Mouse (Mus musculus) limb, embryonic 15.5 days (tissue): ENCODE data around the gene Arhgap31. TPM values are rescaled to one million over a fixed set of nuclear protein-coding genes. Genes with fewer than 3 reads are reported as not detected.

Experiments
- ATAC-seq: fragments of 200-750 bp; cut with Nextera tagmentation; 2 replicates; pipeline ENCODE4 v1.8.0; 2017; ENCODE audit warnings: low read depth, moderate TSS enrichment; ENCODE audit not compliant: insufficient number of reproducible peaks, low FRiP score, low TSS enrichment
- H3K27ac ChIP-seq: fragments of 300-500 bp; sonication (generic); 2 replicates; pipeline ENCODE4 v1.5.1; 2015; ENCODE audit warnings: moderate library complexity, mild to moderate bottlenecking, inconsistent platforms
- H3K27me3 ChIP-seq: fragments of 300-500 bp; sonication (generic); 2 replicates; pipeline ENCODE4 v1.6.1; 2015; ENCODE audit warnings: inconsistent platforms
- H3K36me3 ChIP-seq: fragments of 300-500 bp; sonication (generic); 2 replicates; pipeline ENCODE4 v1.6.1; 2015; ENCODE audit warnings: inconsistent platforms
- H3K4me1 ChIP-seq: fragments of 300-500 bp; sonication (generic); 2 replicates; pipeline ENCODE4 v1.6.1; 2015; ENCODE audit warnings: inconsistent platforms
- H3K4me2 ChIP-seq: fragments of 300-500 bp; sonication (generic); 2 replicates; pipeline ENCODE4 v1.6.1; 2015; ENCODE audit warnings: mild to moderate bottlenecking, inconsistent platforms
- H3K4me3 ChIP-seq: fragments of 300-500 bp; sonication (generic); 2 replicates; pipeline ENCODE4 v1.5.1; 2015; ENCODE audit warnings: mild to moderate bottlenecking, inconsistent platforms
- H3K9ac ChIP-seq: fragments of 300-500 bp; sonication (generic); 2 replicates; pipeline ENCODE4 v1.6.1; 2015; ENCODE audit warnings: inconsistent platforms
- H3K9me3 ChIP-seq: fragments of 300-500 bp; sonication (generic); 2 replicates; pipeline ENCODE4 v1.6.1; 2016; ENCODE audit warnings: inconsistent platforms
- WGBS: fragments of 180-500 bp; shearing (Covaris S2); methylation state at CpG from one replicate; pipeline ENCODE4 v1.1.7; 2015; 5-methylcytosine and 5-hydroxymethylcytosine counted together
- polyA plus RNA-seq: library from polyadenylated mRNA; unstranded; fragments of >200 nt; fragmentation: Nextera tagmentation; extraction: Ambion mirVana; gene quantifications from 2 replicates; pipeline ENCODE4 v1.2.1, GENCODE M21; 2015

Gene Arhgap31
- polyA plus RNA-seq, 1 experiment from 2014 or later: 16.2 TPM

GRCm38 (mm10) chr16:38750803-38751202, 37.7 kb upstream of the Arhgap31 start:
- Histone ChIP-seq H3K36me3 (peaks cover 2% of the 10 kb centered on the region; the same call in 1 of the 2 replicates), H3K4me1 (peaks cover 16% of the 10 kb centered on the region), H3K9me3 (no peaks in the 10 kb centered on the region), H3K4me3 (no peak overlapping the region), H3K9ac (no peak overlapping the region), H3K27me3 (no peaks in the 10 kb centered on the region), H3K4me2 (no peak overlapping the region), H3K27ac (no peak overlapping the region)
- 43% methylated on average over 6 of the region's 6 CpGs for WGBS
- no peak for ATAC-seq

- no peak overlapping the region for H3K4me2 ChIP-seq
- no peaks in the 10 kb centered on the region for H3K27me3 ChIP-seq
- WGBS: 86% methylated on average over 10 of the region's 10 CpGs
- no peaks in the 10 kb centered on the region for H3K9me3 ChIP-seq
- H3K9ac ChIP-seq: no peak overlapping the region
- ATAC-seq: no peak
- H3K27ac ChIP-seq: no peak overlapping the region
- peaks cover 4% of the 10 kb centered on the region; the same call in 1 of the 2 replicates for H3K36me3 ChIP-seq
- no peak overlapping the region for H3K4me3 ChIP-seq
- peaks cover 9% of the 10 kb centered on the region; the same call in 1 of the 2 replicates for H3K4me1 ChIP-seq
These were observed 31.0 kb upstream of the Arhgap31 start for GRCm38 (mm10) chr16:38743941-38744673.

GRCm38 (mm10) chr16:38742659-38743131, 29.6 kb upstream of the Arhgap31 start:
- Histone ChIP-seq H3K4me2 (peak overlapping the region; percentile 84), H3K27me3 (no peaks in the 10 kb centered on the region), H3K9ac (peak overlapping the region; percentile 87), H3K27ac (peak overlapping the region; percentile 76), H3K4me3 (peak overlapping the region; percentile 90), H3K4me1 (peaks cover 9% of the 10 kb centered on the region; the same call in 1 of the 2 replicates), H3K36me3 (peaks cover 4% of the 10 kb centered on the region; the same call in 1 of the 2 replicates), H3K9me3 (no peaks in the 10 kb centered on the region)
- peak; percentile 40; the same call in 1 of the 2 replicates for ATAC-seq
- WGBS: under 1% methylated on average over 13 of the region's 13 CpGs

GRCm38 (mm10) chr16:38742113-38742658, 29.1 kb upstream of the Arhgap31 start, which contains the start of gene B4galt4:
Gene B4galt4, plus strand, starts transcription at chr16:38742264.
- under 1% methylated on average over 64 of the region's 69 CpGs for WGBS

GRCm38 (mm10) chr16:38741204-38741903, 28.3 kb upstream of the Arhgap31 start:
- WGBS: 75% methylated on average over 13 of the region's 13 CpGs
- peak overlapping the region; percentile 90 for H3K4me3 ChIP-seq
- H3K27ac ChIP-seq: no peak overlapping the region
- peak overlapping the region; percentile 84 for H3K4me2 ChIP-seq
- no peak for ATAC-seq
- no peaks in the 10 kb centered on the region for H3K27me3 ChIP-seq
- H3K4me1 ChIP-seq: peaks cover 9% of the 10 kb centered on the region; the same call in 1 of the 2 replicates
- H3K36me3 ChIP-seq: peaks cover 4% of the 10 kb centered on the region; the same call in 1 of the 2 replicates
- no peak overlapping the region for H3K9ac ChIP-seq
- H3K9me3 ChIP-seq: no peaks in the 10 kb centered on the region

More at GRCm38 (mm10) chr16:38742113-38742658, 29.1 kb upstream of the Arhgap31 start, which contains the start of gene B4galt4:
- ATAC-seq: peak; percentile 92
- Histone ChIP-seq H3K4me1 (peaks cover 9% of the 10 kb centered on the region; the same call in 1 of the 2 replicates), H3K36me3 (peaks cover 4% of the 10 kb centered on the region; the same call in 1 of the 2 replicates), H3K27ac (peak within 1 kb of the TSS; percentile 76), H3K4me3 (peak within 1 kb of the TSS; percentile 90), H3K9me3 (no peaks in the 10 kb centered on the region), H3K4me2 (peak within 1 kb of the TSS; percentile 84), H3K9ac (peak within 1 kb of the TSS; percentile 87), H3K27me3 (no peaks in the 10 kb centered on the region)

GRCm38 (mm10) chr16:38730921-38731320, 17.8 kb upstream of the Arhgap31 start:
- no peaks in the 10 kb centered on the region for H3K27me3 ChIP-seq
- H3K9me3 ChIP-seq: no peaks in the 10 kb centered on the region
- H3K4me1 ChIP-seq: peaks cover 18% of the 10 kb centered on the region
- no peak overlapping the region for H3K9ac ChIP-seq
- WGBS: 35% methylated on average over 8 of the region's 8 CpGs
- H3K36me3 ChIP-seq: no peaks in the 10 kb centered on the region
- no peak overlapping the region for H3K4me3 ChIP-seq
- H3K27ac ChIP-seq: peak overlapping the region; percentile 81; the same call in 1 of the 2 replicates
- H3K4me2 ChIP-seq: 0 out of 2 replicates have a peak overlapping the region, but pooled peaks have one; percentile 53
- no peak for ATAC-seq

- Histone ChIP-seq H3K27me3 (no peaks in the 10 kb centered on the region), H3K4me1 (peaks cover 18% of the 10 kb centered on the region), H3K9me3 (no peaks in the 10 kb centered on the region), H3K36me3 (no peaks in the 10 kb centered on the region), H3K9ac (no peak overlapping the region), H3K27ac (peak overlapping the region; percentile 81), H3K4me3 (peak overlapping the region; percentile 27), H3K4me2 (peak overlapping the region; percentile 53)
- ATAC-seq: peak; percentile 64; the same call in 1 of the 2 replicates
- WGBS: 24% methylated on average over 15 of the region's 15 CpGs
These were observed 16.7 kb upstream of the Arhgap31 start for GRCm38 (mm10) chr16:38729610-38730288.

- Histone ChIP-seq H3K36me3 (no peaks in the 10 kb centered on the region), H3K9me3 (no peaks in the 10 kb centered on the region), H3K9ac (no peak overlapping the region), H3K4me2 (no peak overlapping the region), H3K27ac (peak overlapping the region; percentile 33; the same call in 1 of the 2 replicates), H3K4me3 (no peak overlapping the region), H3K27me3 (no peaks in the 10 kb centered on the region), H3K4me1 (peaks cover 18% of the 10 kb centered on the region)
- 73% methylated on average over 6 of the region's 6 CpGs for WGBS
- no peak for ATAC-seq
These were observed 16.1 kb upstream of the Arhgap31 start for GRCm38 (mm10) chr16:38729139-38729538.

GRCm38 (mm10) chr16:38728576-38729132, 15.6 kb upstream of the Arhgap31 start:
- H3K9me3 ChIP-seq: no peaks in the 10 kb centered on the region
- H3K27me3 ChIP-seq: no peaks in the 10 kb centered on the region
- no peak overlapping the region for H3K4me2 ChIP-seq
- no peak for ATAC-seq
- H3K9ac ChIP-seq: no peak overlapping the region
- WGBS: 90% methylated on average over 15 of the region's 15 CpGs
- no peaks in the 10 kb centered on the region for H3K36me3 ChIP-seq
- H3K4me1 ChIP-seq: peaks cover 18% of the 10 kb centered on the region
- H3K27ac ChIP-seq: no peak overlapping the region
- no peak overlapping the region for H3K4me3 ChIP-seq

GRCm38 (mm10) chr16:38724974-38725373, 11.9 kb upstream of the Arhgap31 start:
- H3K9ac ChIP-seq: no peak overlapping the region
- no peaks in the 10 kb centered on the region for H3K27me3 ChIP-seq
- no peak overlapping the region for H3K4me2 ChIP-seq
- peaks cover 8% of the 10 kb centered on the region; the same call in 1 of the 2 replicates for H3K4me1 ChIP-seq
- 58% methylated on average over 13 of the region's 13 CpGs for WGBS
- no peak for ATAC-seq
- no peak overlapping the region for H3K27ac ChIP-seq
- no peak overlapping the region for H3K4me3 ChIP-seq
- H3K36me3 ChIP-seq: no peaks in the 10 kb centered on the region
- no peaks in the 10 kb centered on the region for H3K9me3 ChIP-seq

- H3K4me1 ChIP-seq: 0 out of 2 replicates have a peak, but pooled peaks cover 3% of the 10 kb centered on the region
- no peak overlapping the region for H3K4me2 ChIP-seq
- H3K9me3 ChIP-seq: no peaks in the 10 kb centered on the region
- H3K4me3 ChIP-seq: no peak overlapping the region
- 75% methylated on average over 8 of the region's 8 CpGs for WGBS
- no peak for ATAC-seq
- no peak overlapping the region for H3K27ac ChIP-seq
- no peaks in the 10 kb centered on the region for H3K27me3 ChIP-seq
- H3K9ac ChIP-seq: no peak overlapping the region
- no peaks in the 10 kb centered on the region for H3K36me3 ChIP-seq
These were observed 11.2 kb upstream of the Arhgap31 start for GRCm38 (mm10) chr16:38724256-38724655.
